Mouse (Mus musculus) embryonic facial prominence, embryonic 13.5 days (tissue): ENCODE results near the gene Miox. TPM values are rescaled to one million over a fixed set of nuclear protein-coding genes. Genes with fewer than 3 reads are reported as not detected.

Experiments used
- ATAC-seq: fragments of 200-750 bp; cut with Nextera tagmentation; 2 replicates; pipeline ENCODE4 v1.8.0; 2017; ENCODE audit warnings: low read depth; ENCODE audit not compliant: insufficient number of reproducible peaks, insufficient read depth, low FRiP score, low TSS enrichment
- H3K27ac ChIP-seq: fragments of 300-500 bp; sonication (generic); 2 replicates; pipeline ENCODE4 v1.5.1; 2015; ENCODE audit warnings: moderate library complexity, mild to moderate bottlenecking, inconsistent platforms
- H3K27me3 ChIP-seq: fragments of 300-500 bp; sonication (generic); 2 replicates; pipeline ENCODE4 v1.6.1; 2015; ENCODE audit warnings: mild to moderate bottlenecking, inconsistent platforms
- H3K36me3 ChIP-seq: fragments of 300-500 bp; sonication (generic); 2 replicates; pipeline ENCODE4 v1.6.1; 2015; ENCODE audit warnings: mild to moderate bottlenecking, inconsistent platforms
- H3K4me1 ChIP-seq: fragments of 300-500 bp; sonication (generic); 2 replicates; pipeline ENCODE4 v1.6.1; 2015; ENCODE audit warnings: inconsistent platforms
- H3K4me2 ChIP-seq: fragments of 300-500 bp; sonication (generic); 2 replicates; pipeline ENCODE4 v1.6.1; 2015; ENCODE audit warnings: moderate library complexity, mild to moderate bottlenecking, inconsistent platforms
- H3K4me3 ChIP-seq: fragments of 300-500 bp; sonication (generic); 2 replicates; pipeline ENCODE4 v1.5.1; 2015; ENCODE audit warnings: mild to moderate bottlenecking, inconsistent platforms
- H3K9ac ChIP-seq: fragments of 300-500 bp; sonication (generic); 2 replicates; pipeline ENCODE4 v1.6.1; 2015; ENCODE audit warnings: mild to moderate bottlenecking, inconsistent platforms
- H3K9me3 ChIP-seq: fragments of 300-500 bp; sonication (generic); 2 replicates; pipeline ENCODE4 v1.6.1; 2016; ENCODE audit warnings: inconsistent platforms
- WGBS: fragments of 180-500 bp; shearing (Covaris S2); methylation state at CpG from one replicate; pipeline ENCODE4 v1.1.7; 2015; ENCODE audit warnings: mixed read lengths; 5-methylcytosine and 5-hydroxymethylcytosine counted together
- polyA plus RNA-seq: library from polyadenylated mRNA; unstranded; fragments of >200 nt; fragmentation: Nextera tagmentation; extraction: Ambion mirVana; gene quantifications from 2 replicates; pipeline ENCODE4 v1.2.1, GENCODE M21; 2015

The Miox gene
- polyA plus RNA-seq, 1 experiment from 2014 or later: not detected

DNA sequence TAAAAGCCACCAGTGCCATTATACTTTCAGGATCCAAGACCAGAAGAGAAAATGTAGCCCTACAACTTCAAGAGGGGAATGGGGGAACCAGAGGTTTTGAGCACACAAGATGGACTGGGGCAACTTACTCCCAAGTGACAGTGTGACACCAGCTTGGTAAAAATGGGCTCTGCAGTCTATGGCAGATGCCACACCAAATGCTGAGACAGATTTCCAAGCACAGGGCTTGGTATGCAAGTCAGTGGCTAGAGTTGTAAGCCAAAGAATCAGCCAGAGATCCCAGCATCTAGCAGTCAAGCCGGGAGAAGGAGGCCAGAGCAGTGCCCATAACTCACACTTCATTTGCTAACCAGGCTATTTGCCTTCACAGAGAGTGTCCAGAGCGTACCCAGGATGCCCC, 36.5 kb upstream of the Miox start:
- no peak overlapping the region for H3K4me3 ChIP-seq
- no peaks in the 10 kb centered on the region for H3K4me1 ChIP-seq
- H3K4me2 ChIP-seq: no peak overlapping the region
- no peak overlapping the region for H3K27ac ChIP-seq
- H3K9ac ChIP-seq: no peak overlapping the region
- WGBS: 97% methylated on average over 2 of the region's 2 CpGs
- no peaks in the 10 kb centered on the region for H3K27me3 ChIP-seq
- no peaks in the 10 kb centered on the region for H3K9me3 ChIP-seq
- peaks cover 94% of the 10 kb centered on the region for H3K36me3 ChIP-seq
- ATAC-seq: no peak

DNA sequence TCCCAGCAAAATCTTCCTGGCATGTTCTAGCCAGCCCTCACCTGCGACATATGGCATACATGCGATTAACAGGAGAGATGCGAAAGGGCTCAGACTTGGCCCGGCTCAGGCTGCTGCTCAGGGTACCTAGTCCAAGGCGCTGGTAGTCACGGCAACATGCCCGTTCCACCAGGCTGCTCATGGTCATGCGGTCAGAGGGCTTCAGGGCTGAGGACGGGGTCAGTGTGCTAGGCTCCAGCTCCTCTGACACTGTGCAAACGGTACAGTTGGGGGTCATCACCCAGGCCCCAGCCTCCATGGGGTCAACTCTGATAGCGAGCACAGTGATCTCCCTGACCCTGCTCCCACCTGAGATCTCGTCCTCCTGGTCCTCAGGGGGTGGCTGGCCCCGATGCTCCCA, 34.0 kb upstream of the Miox start:
- no peak overlapping the region for H3K4me3 ChIP-seq
- 95% methylated on average over 13 of the region's 13 CpGs for WGBS
- no peak overlapping the region for H3K4me2 ChIP-seq
- H3K27ac ChIP-seq: no peak overlapping the region
- H3K9ac ChIP-seq: no peak overlapping the region
- H3K27me3 ChIP-seq: no peaks in the 10 kb centered on the region
- H3K36me3 ChIP-seq: peaks cover 94% of the 10 kb centered on the region
- H3K4me1 ChIP-seq: no peaks in the 10 kb centered on the region
- ATAC-seq: no peak
- no peaks in the 10 kb centered on the region for H3K9me3 ChIP-seq

DNA sequence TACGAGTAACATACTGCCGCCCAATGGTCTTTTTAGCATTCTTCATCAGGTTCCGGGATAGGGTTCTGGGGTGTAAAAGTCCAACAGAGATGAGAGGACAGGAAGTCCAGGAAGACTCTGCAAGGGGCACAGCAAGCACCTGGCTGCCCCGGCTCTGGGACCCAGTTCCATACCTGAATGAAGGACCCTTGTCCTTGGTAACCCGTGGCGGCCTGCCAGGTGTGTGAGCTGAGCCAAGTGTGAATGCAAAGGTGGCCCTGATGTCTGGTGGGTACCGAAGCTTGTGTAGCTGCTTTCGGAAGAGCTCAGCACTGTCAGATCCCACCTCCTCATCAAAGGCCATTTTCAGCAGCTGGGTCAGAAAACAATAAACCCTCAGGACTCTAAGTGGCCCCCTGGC, 33.6 kb upstream of the Miox start:
- Histone ChIP-seq H3K27ac (no peak overlapping the region), H3K9ac (no peak overlapping the region), H3K4me3 (no peak overlapping the region), H3K4me1 (no peaks in the 10 kb centered on the region), H3K4me2 (no peak overlapping the region), H3K36me3 (peaks cover 94% of the 10 kb centered on the region), H3K9me3 (no peaks in the 10 kb centered on the region), H3K27me3 (no peaks in the 10 kb centered on the region)
- no peak for ATAC-seq
- WGBS: 94% methylated on average over 8 of the region's 8 CpGs

DNA sequence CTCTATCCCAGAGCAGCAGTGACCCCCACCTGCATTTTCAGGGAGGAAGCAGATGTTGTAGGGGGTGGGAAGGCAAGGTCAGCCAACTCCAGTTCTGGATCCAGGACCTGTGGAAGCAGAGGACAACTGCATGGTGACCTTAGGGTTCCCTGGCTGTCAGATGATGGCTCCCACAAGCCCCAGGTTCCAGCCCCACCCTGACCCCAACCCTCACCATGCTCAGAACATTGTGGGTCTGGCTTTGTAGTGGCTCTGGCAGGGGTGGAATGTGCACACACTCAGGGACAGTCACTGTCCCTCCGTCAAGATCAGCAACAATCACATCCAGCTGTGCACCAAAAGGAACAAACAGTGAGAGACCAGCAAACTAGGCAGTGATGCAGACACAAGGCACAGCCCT, 28.2 kb upstream of the Miox start:
- H3K4me3 ChIP-seq: no peak overlapping the region
- H3K4me2 ChIP-seq: no peak overlapping the region
- H3K27ac ChIP-seq: no peak overlapping the region
- no peak overlapping the region for H3K9ac ChIP-seq
- H3K4me1 ChIP-seq: peaks cover 13% of the 10 kb centered on the region
- no peaks in the 10 kb centered on the region for H3K9me3 ChIP-seq
- H3K27me3 ChIP-seq: no peaks in the 10 kb centered on the region
- no peak for ATAC-seq
- H3K36me3 ChIP-seq: peaks cover 71% of the 10 kb centered on the region
- WGBS: 54% methylated on average over 1 of the region's 1 CpGs

DNA sequence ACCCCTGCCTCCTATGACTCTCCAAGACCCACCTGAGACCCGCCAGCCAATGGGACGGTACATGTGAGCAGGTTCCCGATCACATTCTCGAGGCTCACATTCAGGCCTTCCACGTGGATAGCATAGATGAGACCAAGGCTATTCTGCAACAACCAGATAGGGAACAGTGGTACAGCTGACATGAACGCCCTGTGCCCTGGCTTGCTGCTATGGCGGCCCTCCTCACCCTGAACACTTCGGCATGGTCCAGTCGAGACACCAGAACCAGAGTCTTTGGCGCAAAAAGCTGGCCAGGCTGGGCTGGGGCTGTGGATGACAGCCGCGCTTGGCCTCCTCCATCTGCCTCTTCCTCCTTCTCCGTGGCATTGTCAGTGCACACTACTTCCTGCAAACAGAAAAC, 26.7 kb upstream of the Miox start:
- Histone ChIP-seq H3K4me1 (peaks cover 15% of the 10 kb centered on the region), H3K4me3 (no peak overlapping the region), H3K36me3 (peaks cover 56% of the 10 kb centered on the region), H3K4me2 (no peak overlapping the region), H3K9me3 (no peaks in the 10 kb centered on the region), H3K9ac (no peak overlapping the region), H3K27me3 (no peaks in the 10 kb centered on the region), H3K27ac (no peak overlapping the region)
- WGBS: 92% methylated on average over 13 of the region's 13 CpGs
- ATAC-seq: no peak

DNA sequence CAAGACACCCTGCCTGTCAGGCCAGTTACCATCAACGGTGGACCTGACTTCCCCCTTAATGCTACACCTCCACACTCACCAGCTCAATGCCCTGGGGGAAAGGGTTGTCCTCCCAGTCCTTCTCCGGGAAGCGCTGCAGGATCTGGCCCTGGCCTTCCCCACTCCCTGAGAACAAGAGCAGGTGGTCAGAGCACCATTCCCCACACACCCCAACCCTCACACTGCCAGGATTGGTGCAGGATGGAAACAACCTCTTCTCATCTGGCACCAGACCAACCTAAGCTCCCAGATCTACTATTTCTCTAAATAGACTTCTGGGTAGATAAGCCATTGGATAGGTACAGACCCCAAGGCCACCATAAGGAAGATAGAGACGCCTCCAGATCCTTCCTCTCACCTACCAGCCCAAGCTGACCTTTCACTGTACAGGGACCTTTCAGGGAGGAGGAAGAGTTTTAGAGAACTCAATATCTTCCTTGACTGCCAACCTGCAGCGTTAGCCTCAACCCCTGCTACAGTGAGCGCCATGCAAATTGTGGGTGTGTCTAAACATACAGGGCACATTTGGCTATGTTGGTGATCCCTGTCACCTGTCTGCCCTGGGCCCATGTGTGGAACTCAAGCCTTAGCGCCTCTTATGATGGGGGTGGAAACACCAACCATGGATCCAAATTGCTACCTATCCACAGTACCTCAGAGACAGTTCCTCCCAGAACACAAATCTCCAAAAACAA, 25.6 kb upstream of the Miox start:
- Histone ChIP-seq H3K36me3 (peaks cover 45% of the 10 kb centered on the region), H3K9ac (no peak overlapping the region), H3K4me2 (no peak overlapping the region), H3K9me3 (no peaks in the 10 kb centered on the region), H3K27me3 (no peaks in the 10 kb centered on the region), H3K4me1 (peaks cover 25% of the 10 kb centered on the region), H3K4me3 (no peak overlapping the region), H3K27ac (no peak overlapping the region)
- 76% methylated on average over 7 of the region's 7 CpGs for WGBS
- no peak for ATAC-seq

DNA sequence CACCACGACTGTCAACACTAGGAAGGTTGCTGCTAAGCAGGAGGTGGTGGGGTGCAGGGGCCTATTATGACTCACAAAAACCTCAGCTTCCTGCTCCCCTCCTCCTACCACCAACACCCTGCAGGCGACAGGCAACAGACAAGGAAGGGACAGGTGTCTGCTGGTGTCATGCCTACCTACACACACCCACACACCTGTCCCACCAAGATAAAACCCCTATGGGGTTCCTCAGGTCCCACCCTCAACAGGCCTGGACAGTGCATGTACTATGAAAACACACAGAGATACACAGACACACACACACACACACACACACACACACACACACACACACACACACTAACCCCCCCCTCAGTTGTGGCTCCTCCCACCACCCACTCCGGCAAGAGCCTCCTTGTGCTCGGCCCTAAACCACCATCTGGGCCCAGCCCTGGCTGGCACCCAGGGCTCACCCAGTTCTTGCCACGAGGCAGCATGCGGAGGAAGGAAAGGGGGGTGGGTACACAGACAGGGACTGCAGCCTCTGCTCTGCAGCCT, 24.2 kb upstream of the Miox start:
- Histone ChIP-seq H3K36me3 (peaks cover 30% of the 10 kb centered on the region), H3K4me2 (no peak overlapping the region), H3K4me1 (peaks cover 33% of the 10 kb centered on the region), H3K9ac (0 out of 2 replicates have a peak overlapping the region, but pooled peaks have one; percentile 11), H3K27ac (no peak overlapping the region), H3K4me3 (no peak overlapping the region), H3K27me3 (no peaks in the 10 kb centered on the region), H3K9me3 (no peaks in the 10 kb centered on the region)
- no peak for ATAC-seq
- 71% methylated on average over 6 of the region's 6 CpGs for WGBS

DNA sequence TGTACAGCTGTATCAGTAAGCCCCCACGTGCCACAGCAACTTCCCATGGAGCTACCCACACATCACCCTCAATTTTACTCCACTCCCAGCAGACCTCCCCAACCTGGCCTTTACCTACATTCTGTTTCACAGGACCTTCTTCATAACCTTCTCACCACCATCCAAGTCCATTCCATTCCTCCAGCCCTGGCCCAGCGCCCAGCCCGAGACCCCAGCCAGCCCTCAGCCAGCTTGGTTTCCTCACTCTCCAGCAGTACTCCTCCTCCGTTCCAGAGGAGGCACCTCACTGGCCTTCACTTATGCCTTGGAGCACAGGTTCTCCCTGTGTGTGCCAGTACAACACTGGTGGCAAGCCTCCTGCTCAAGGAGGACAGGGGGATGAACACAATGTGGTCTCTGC, 20.8 kb upstream of the Miox start:
- 77% methylated on average over 4 of the region's 4 CpGs for WGBS
- Histone ChIP-seq H3K27me3 (no peaks in the 10 kb centered on the region), H3K9me3 (no peaks in the 10 kb centered on the region), H3K27ac (no peak overlapping the region), H3K9ac (peak overlapping the region; percentile 27; the same call in 1 of the 2 replicates), H3K4me2 (peak overlapping the region; percentile 92), H3K4me3 (0 out of 2 replicates have a peak overlapping the region, but pooled peaks have one; percentile 92), H3K4me1 (peaks cover 38% of the 10 kb centered on the region), H3K36me3 (no peaks in the 10 kb centered on the region)
- ATAC-seq: no peak

DNA sequence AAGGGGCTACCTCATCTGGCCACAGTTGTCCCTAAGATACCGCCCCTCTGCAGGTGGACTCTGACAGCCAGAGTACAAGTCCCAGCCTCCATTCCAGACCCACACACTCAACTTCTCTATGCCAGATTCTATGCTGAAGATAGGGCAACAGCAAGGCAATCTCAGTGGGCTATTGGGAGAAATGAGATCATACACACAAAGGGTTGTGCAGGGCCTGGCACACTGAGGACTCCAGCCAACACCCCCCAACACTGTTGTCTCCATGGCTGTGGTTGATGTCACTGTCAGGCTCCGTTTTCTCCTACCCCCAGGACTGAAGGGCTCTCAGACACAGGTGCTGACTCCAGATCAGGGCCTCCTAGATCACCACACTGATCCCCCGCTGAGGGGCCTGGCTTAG, 20.1 kb upstream of the Miox start:
- Histone ChIP-seq H3K9ac (peak overlapping the region; percentile 94), H3K27me3 (no peaks in the 10 kb centered on the region), H3K27ac (no peak overlapping the region), H3K36me3 (no peaks in the 10 kb centered on the region), H3K9me3 (no peaks in the 10 kb centered on the region), H3K4me2 (peak overlapping the region; percentile 92), H3K4me3 (peak overlapping the region; percentile 92), H3K4me1 (peaks cover 38% of the 10 kb centered on the region)
- WGBS: 35% methylated on average over 3 of the region's 3 CpGs
- no peak for ATAC-seq

DNA sequence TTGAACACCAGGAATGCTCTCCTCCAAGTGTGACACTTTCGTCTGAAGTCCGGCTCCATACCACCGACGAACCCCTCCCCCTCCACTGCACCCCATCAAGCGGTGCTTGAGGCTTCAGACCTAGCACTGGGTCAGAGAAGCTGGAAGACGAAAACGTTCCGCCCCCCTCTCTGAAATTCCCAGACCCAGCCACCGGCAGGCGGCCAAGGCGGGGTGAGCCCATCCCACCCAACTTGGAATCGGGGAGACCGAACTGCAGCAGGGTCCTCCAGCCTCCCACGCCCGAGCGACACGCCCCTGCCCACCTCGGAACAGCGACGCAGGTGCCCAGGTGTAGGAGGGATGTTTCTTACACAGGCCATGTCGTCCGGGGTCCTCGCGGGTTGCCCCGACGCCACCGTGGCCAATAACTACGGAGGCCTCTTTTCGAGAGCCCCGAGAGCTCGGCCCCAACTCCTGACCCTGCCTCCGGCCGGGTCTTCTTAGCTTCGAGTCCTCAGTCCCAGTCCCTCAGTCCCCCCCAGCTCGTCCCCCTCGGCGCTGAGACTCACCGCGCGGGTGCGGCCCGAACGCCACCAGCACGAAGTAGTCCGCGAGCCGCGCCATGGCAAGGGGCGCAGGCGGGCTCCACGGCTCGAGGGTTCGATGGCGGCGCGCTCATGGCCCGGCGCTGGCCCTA, 19.5 kb upstream of the Miox start:
- H3K9me3 ChIP-seq: no peaks in the 10 kb centered on the region
- H3K36me3 ChIP-seq: no peaks in the 10 kb centered on the region
- H3K4me1 ChIP-seq: peaks cover 38% of the 10 kb centered on the region
- WGBS: under 1% methylated on average over 58 of the region's 58 CpGs
- 0 out of 2 replicates have a peak, but pooled peaks have one; percentile 4 for ATAC-seq
- peak overlapping the region; percentile 94 for H3K9ac ChIP-seq
- no peaks in the 10 kb centered on the region for H3K27me3 ChIP-seq
- peak overlapping the region; percentile 92 for H3K4me2 ChIP-seq
- peak overlapping the region; percentile 92 for H3K4me3 ChIP-seq
- H3K27ac ChIP-seq: peak overlapping the region; percentile 40; the same call in 1 of the 2 replicates

DNA sequence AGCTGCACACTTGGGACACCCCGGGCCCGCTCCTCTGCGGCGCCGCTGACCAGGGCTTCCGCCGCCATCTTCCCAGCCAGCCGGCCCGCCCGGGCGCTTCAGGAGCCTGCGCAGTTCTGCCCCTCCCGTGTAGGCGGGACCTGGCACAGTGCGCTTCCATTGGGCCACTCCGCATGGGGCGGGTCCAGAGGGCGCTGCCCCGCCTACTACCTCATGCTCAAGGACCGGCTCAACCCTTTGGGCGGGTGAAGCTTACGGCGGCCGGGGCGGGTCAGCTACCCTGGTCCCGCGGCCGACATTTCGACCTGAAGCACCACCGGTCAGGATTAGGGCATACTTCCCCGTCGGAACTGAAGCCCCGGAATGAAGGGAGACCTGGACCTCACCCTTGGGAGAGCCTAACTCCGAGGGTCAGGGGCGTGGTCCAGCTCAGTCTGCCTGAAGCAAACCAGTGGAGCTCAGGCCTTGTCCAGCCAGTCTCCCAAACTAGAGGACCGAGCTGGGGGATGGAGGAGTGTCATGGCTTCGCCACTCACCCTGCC, 18.9 kb upstream of the Miox start, which contains the start of gene Sbf1:
Gene Sbf1, minus strand, starts transcription at position 122 of the 542 bp plus-strand sequence.
- Histone ChIP-seq H3K27ac (peak within 1 kb of the TSS; percentile 40; the same call in 1 of the 2 replicates), H3K9ac (peak within 1 kb of the TSS; percentile 94), H3K4me1 (peaks cover 32% of the 10 kb centered on the region), H3K36me3 (no peaks in the 10 kb centered on the region), H3K4me2 (peak within 1 kb of the TSS; percentile 92), H3K9me3 (no peaks in the 10 kb centered on the region), H3K27me3 (no peaks in the 10 kb centered on the region), H3K4me3 (peak within 1 kb of the TSS; percentile 92)
- ATAC-seq: peak; percentile 99
- under 1% methylated on average over 37 of the region's 37 CpGs for WGBS
